Mouse (Mus musculus) thymus, adult 2 months (tissue): ENCODE measurements around the gene Tex9.

ENCODE experiments used
- CTCF ChIP-seq: fragments of 200-500 bp; IDR thresholded peaks from 2 replicates; pipeline ENCODE4 v1.5.1; 2012; ENCODE audit warnings: mild to moderate bottlenecking, control low read depth, low read length, moderate library complexity, borderline replicate concordance; ENCODE audit not compliant: control insufficient read depth, poor library complexity, insufficient read depth; ENCODE audit errors: extremely low read depth
- POLR2A ChIP-seq: fragments of 200-500 bp; IDR thresholded peaks from 2 replicates; pipeline ENCODE4 v1.6.1; 2012; ENCODE audit warnings: mild to moderate bottlenecking, low read length, control low read depth, moderate library complexity; ENCODE audit not compliant: control insufficient read depth, poor library complexity, insufficient read depth; ENCODE audit errors: extremely low read depth

DNA sequence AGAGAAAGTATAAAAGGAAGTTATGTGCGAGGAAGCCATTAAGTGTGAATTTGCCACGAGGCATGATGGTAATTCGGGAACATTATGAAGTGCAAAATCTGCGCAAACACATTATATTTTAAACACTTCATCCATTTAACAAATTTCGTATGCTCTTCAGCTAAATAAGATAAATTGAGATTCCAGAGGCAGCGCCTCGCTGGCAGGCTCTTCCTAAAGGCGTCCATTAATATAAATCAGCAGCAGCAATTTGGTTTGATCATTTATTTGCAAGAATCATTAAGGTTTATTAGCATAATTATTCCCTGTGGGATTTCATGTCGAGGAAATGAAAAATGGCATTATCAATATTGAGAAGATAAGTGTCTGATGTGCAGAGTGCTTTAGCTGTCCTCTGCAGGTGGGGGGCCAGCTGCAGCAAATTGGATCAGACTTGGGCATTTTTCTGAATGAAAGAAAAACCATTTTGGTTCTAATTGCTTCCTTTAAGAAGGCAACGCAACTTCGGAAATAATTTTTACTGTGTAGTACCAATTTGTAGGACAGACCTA lies 66.6 kb downstream of the Tex9 start:
- TF ChIP-seq CTCF (no peak), POLR2A (no peak)
